Mouse (Mus musculus): Measurements from ENCODE around the gene Crb2. TPM values are rescaled to one million over a fixed set of nuclear protein-coding genes. Genes with fewer than 3 reads are reported as not detected.

The Crb2 gene
- total and polyA plus RNA-seq, 3 experiments, result 0.07 to 0.13 TPM; not detected in 1

GRCm38 (mm10) chr2:37832253-37832652 lies 56.2 kb downstream of the Crb2 start:
- in situ Hi-C loops (cut with MboI; ENCODE audit: low pct_ligation_motif_present, low pct_unique_long_range_greater_than_20kb, low sequenced_read_pairs), result no loop called here
- no peak overlapping the region for H3K4me3 ChIP-seq (replicated peaks in 1 of 3; ENCODE audit: low read depth in 2 of 3, low read length in 2 of 3, poor library complexity in 1 of 3)
- peaks cover 0 to 25% of the 10 kb centered on the region in 2 experiments for H3K36me3 ChIP-seq (replicated peaks in 1 of 2; ENCODE audit: control insufficient read depth in 1 of 2, insufficient read depth in 1 of 2, low read length in 1 of 2)

GRCm38 (mm10) chr2:37836926-37837325 lies 60.9 kb downstream of the Crb2 start:
- Histone ChIP-seq H3K9ac (ENCODE audit: insufficient read depth, low read depth) (no peak overlapping the region), H3K79me2 (replicated peaks; ENCODE audit: control insufficient read depth, extremely low read depth, insufficient read depth, poor library complexity, severe bottlenecking) (no peaks in the 10 kb centered on the region), H3K4me2 (ENCODE audit: insufficient read depth, low read depth, poor library complexity, severe bottlenecking) (no peak overlapping the region), H3K9me3 (replicated peaks; ENCODE audit: low read length) (no peaks in the 10 kb centered on the region), H3K4me1 (ENCODE audit: control insufficient read depth in 1 of 2, insufficient read depth in 2 of 2) (peaks cover 0 to 21% of the 10 kb centered on the region in 2 experiments; a peak in 2 of 4 replicates), H3K27ac (ENCODE audit: insufficient read depth, low read depth) (no peak overlapping the region), H3K4me3 (replicated peaks in 1 of 3; ENCODE audit: low read depth in 2 of 3, low read length in 2 of 3, poor library complexity in 1 of 3) (no peak overlapping the region), H3K36me3 (replicated peaks in 1 of 2; ENCODE audit: control insufficient read depth in 1 of 2, insufficient read depth in 1 of 2, low read length in 1 of 2) (peaks cover 0 to 16% of the 10 kb centered on the region in 2 experiments), H3K27me3 (replicated peaks) (no peaks in the 10 kb centered on the region)
- in situ Hi-C loops (cut with MboI; ENCODE audit: low pct_ligation_motif_present, low pct_unique_long_range_greater_than_20kb, low sequenced_read_pairs) (no loop called here), dilution Hi-C loops (cut with MboI; ENCODE audit: extremely low pct_ligation_motif_present, extremely low pct_unique_long_range_greater_than_20kb, low sequenced_read_pairs) (no loop called here)
- TF ChIP-seq EP300 (IDR thresholded peaks at IDR 0.05; ENCODE audit: low read length) (no peak), GABPA (IDR thresholded peaks at IDR 0.05; ENCODE audit: insufficient replicate concordance, low read depth, low read length) (no peak), POLR2AphosphoS2 (IDR thresholded peaks at IDR 0.05; ENCODE audit: low read depth, low read length) (no peak), IRF4 (IDR thresholded peaks at IDR 0.05; ENCODE audit: low read depth, low read length) (no peak), TCF12 (IDR thresholded peaks at IDR 0.05; ENCODE audit: low read depth, low read length) (no peak), MAX (IDR thresholded peaks at IDR 0.05; ENCODE audit: low read length) (no peak), ZNF384 (IDR thresholded peaks at IDR 0.05; ENCODE audit: low read depth, low read length) (no peak), USF1 (IDR thresholded peaks at IDR 0.05; ENCODE audit: low read depth, low read length) (no peak), ZC3H11A (IDR thresholded peaks at IDR 0.05; ENCODE audit: low read depth, low read length) (no peak), NELFE (IDR thresholded peaks at IDR 0.05; ENCODE audit: low read depth, low read length) (no peak), MXI1 (IDR thresholded peaks at IDR 0.05; ENCODE audit: low read depth, low read length) (no peak), TBP (conservative IDR thresholded peaks at IDR 0.05; ENCODE audit: low read depth, low read length) (no peak), MAFK (IDR thresholded peaks at IDR 0.05; ENCODE audit: insufficient replicate concordance, low read length) (no peak), UBTF (IDR thresholded peaks at IDR 0.05; ENCODE audit: low read depth, low read length) (no peak), ETS1 (conservative IDR thresholded peaks at IDR 0.05; ENCODE audit: low read depth, low read length) (no peak)
- no peak for DNase-seq (ENCODE audit: extremely low read depth)

More at GRCm38 (mm10) chr2:37832253-37832652, 56.2 kb downstream of the Crb2 start:
- dilution Hi-C loops (cut with MboI; ENCODE audit: extremely low pct_ligation_motif_present, extremely low pct_unique_long_range_greater_than_20kb, low sequenced_read_pairs), result no loop called here
- TF ChIP-seq TBP (conservative IDR thresholded peaks at IDR 0.05; ENCODE audit: low read depth, low read length) (no peak), USF1 (IDR thresholded peaks at IDR 0.05; ENCODE audit: low read depth, low read length) (no peak), ZMIZ1 (IDR thresholded peaks at IDR 0.05; ENCODE audit: low read depth, low read length) (no peak), JUN (IDR thresholded peaks at IDR 0.05; ENCODE audit: insufficient read depth, low read depth, low read length) (no peak), E2F4 (IDR thresholded peaks at IDR 0.05; ENCODE audit: insufficient replicate concordance, low read depth, low read length) (no peak), CHD1 (IDR thresholded peaks at IDR 0.05; ENCODE audit: low read depth, low read length) (no peak), MAX (IDR thresholded peaks at IDR 0.05; ENCODE audit: low read length) (no peak), JUND (conservative IDR thresholded peaks at IDR 0.05; ENCODE audit: low read depth, low read length) (no peak), ELF1 (IDR thresholded peaks at IDR 0.05; ENCODE audit: low read depth, low read length) (no peak), RAD21 (IDR thresholded peaks at IDR 0.05; ENCODE audit: low read depth, low read length) (no peak), TCF12 (IDR thresholded peaks at IDR 0.05; ENCODE audit: low read depth, low read length) (no peak), EP300 (IDR thresholded peaks at IDR 0.05; ENCODE audit: low read length) (no peak), POLR2A (IDR thresholded peaks at IDR 0.05; ENCODE audit: low read depth, low read length) (no peak), PAX5 (IDR thresholded peaks at IDR 0.05; ENCODE audit: low read length) (no peak), ZKSCAN1 (IDR thresholded peaks at IDR 0.05; ENCODE audit: borderline replicate concordance, low read depth, low read length) (no peak), HCFC1 (IDR thresholded peaks at IDR 0.05; ENCODE audit: low read depth, low read length) (no peak), MAFK (IDR thresholded peaks at IDR 0.05; ENCODE audit: insufficient replicate concordance, low read length) (no peak), ZC3H11A (IDR thresholded peaks at IDR 0.05; ENCODE audit: low read depth, low read length) (no peak), IRF4 (IDR thresholded peaks at IDR 0.05; ENCODE audit: low read depth, low read length) (no peak), GABPA (IDR thresholded peaks at IDR 0.05; ENCODE audit: insufficient replicate concordance, low read depth, low read length) (no peak)
- no peaks in the 10 kb centered on the region for H3K79me2 ChIP-seq (replicated peaks; ENCODE audit: control insufficient read depth, extremely low read depth, insufficient read depth, poor library complexity, severe bottlenecking)
- no peaks in the 10 kb centered on the region for H3K27me3 ChIP-seq (replicated peaks)
- H3K9ac ChIP-seq (ENCODE audit: insufficient read depth, low read depth), result no peak overlapping the region
- no peaks in the 10 kb centered on the region for H3K9me3 ChIP-seq (replicated peaks; ENCODE audit: low read length)
- no peak overlapping the region for H3K27ac ChIP-seq (ENCODE audit: insufficient read depth, low read depth)
- H3K4me1 ChIP-seq (ENCODE audit: control insufficient read depth in 1 of 2, insufficient read depth in 2 of 2), result no peaks in the 10 kb centered on the region
- DNase-seq (ENCODE audit: extremely low read depth), result no peak
- H3K4me2 ChIP-seq (ENCODE audit: insufficient read depth, low read depth, poor library complexity, severe bottlenecking), result no peak overlapping the region

All from CH12.LX (cell line).